Mouse (Mus musculus): ENCODE data around the gene Saxo2.

Gene Saxo2

DNA sequence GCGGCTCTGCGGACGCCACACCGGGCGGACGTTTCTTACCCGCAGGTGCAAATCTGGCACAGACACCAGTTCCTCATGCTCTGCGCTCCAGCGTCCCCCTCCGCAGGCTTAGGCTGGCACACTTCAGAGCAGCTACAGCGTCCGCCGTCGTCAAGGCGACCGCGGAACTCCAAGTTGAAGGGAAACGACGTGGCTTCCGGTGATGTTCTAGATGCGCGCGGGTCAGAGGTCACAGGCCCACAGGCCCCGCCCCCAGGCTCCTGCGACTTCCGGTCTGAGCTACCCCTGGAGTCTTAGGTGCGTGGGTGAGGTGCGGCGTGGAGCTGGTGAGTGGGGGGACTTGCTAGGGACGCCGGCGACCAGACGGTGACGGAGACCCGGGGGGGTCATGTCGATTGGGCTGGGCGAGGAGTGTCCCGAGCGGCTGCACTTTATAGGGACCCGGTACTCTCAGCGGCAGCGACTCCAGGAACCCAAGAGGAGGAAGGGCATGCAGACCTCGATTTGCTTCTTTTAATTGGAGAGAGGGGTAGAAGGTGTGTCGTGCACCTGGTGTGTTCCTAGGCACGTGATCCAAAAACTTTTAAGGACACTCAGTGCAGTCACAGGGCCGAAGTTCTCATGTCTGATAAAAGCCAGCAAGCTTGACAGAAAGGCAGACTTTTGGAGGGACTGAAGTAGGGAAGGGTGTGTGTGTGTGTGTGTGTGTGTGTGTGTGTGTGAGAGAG, at the start of gene Saxo2, which contains the start of gene Efl1:
Gene Saxo2 (minus strand): TSS at position 176 of the 728 bp plus-strand sequence.
Gene Efl1 (plus strand): TSS at position 262 of the 728 bp plus-strand sequence.
- DNase-seq (ENCODE audit: low read depth): peak; percentile 95

DNA sequence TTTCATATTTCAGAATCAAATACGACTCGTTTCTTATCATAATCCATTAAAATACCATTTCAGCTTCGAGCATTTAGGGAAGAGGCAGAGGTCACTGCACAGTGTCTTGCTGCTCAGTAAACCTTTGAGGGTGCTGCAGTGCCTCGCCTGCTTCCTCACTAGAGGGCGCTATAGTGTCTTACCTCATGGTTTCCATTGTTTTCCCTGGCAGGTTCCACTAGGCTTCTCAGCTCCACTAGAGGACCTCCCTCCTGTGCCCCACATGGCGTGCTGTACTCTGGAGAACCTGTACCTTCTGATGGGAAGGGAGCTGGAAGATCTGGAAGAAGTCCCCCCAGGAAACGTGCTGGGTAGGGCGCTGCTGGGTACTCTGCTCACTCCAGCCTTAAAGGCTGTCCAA, 49.3 kb upstream of the Saxo2 start:
- DNase-seq (ENCODE audit: low read depth): peak; percentile 16

GRCm38 (mm10) chr7:82691021-82691738, 42.9 kb upstream of the Saxo2 start:
- no peak for DNase-seq (ENCODE audit: low read depth)

- DNase-seq (ENCODE audit: low read depth): peak; percentile 92
Observed at GRCm38 (mm10) chr7:82688736-82689135, 40.4 kb upstream of the Saxo2 start.

- peak; percentile 71 for DNase-seq (ENCODE audit: low read depth)
Observed at GRCm38 (mm10) chr7:82679901-82680300, 31.6 kb upstream of the Saxo2 start.

DNA sequence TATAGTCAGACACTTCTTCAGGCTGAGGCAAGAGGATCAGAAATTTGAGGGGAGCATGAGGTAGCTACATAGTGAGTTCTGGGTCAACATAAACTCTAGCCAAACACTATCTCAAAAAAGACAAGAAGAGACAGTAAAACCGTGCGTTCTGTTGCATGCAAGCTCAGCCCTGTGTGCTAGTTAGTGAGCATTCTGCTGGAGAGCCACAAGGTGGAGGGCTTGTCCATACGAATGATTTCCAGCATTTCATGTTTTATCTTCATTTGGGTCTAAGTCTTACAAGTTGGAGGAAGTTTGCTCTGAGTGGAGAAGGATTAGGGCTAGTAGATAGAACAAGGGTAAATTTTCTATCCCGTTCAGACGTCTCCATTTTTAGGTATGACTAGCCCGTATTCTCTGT, 28.5 kb upstream of the Saxo2 start:
- peak; percentile 62 for DNase-seq (ENCODE audit: low read depth)

GRCm38 (mm10) chr7:82676001-82676400, 27.7 kb upstream of the Saxo2 start:
- DNase-seq (ENCODE audit: low read depth): no peak

- peak; percentile 82 for DNase-seq (ENCODE audit: low read depth)
Observed at GRCm38 (mm10) chr7:82664604-82665003, 16.3 kb upstream of the Saxo2 start.

DNA sequence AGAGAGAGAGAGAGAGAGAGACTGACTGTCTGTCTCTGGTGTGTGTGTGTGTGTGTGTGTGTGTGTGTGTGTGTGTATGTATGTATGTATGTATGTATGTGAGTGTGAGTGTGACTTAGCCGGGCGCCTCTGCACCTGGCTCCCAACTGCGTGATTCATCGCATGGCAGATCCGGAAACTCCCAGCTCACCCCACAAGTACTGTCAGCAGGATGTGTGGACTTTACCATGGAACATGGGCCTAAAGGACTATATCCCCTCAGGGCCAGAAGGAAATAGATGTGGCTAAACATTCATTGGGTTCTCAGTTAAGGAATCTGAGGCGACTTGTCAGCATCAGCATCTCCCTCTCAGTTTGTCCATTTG, 735 bp upstream of the Saxo2 start:
- DNase-seq (ENCODE audit: low read depth): peak; percentile 66

DNA sequence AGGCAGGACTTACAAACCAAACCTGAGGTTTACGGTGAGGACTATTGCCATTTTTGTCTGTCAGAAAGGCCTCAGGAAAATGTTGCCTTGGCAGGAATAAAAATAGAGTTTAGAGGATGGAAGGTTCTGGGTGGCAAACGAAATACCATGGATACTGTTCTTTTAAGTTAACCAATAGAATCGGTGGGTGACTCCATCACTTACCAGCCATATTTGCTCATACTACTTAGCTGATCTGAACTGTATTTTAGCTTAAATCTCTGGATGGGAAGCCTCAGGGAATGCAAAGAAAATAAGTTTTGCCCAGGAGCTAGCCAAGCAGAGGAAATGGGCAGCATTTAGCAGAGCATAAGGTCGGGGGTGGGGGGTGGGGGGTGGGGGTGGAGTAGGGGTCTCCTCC, 419 bp downstream of the Saxo2 start:
- peak; percentile 10 for DNase-seq (ENCODE audit: low read depth)

DNA sequence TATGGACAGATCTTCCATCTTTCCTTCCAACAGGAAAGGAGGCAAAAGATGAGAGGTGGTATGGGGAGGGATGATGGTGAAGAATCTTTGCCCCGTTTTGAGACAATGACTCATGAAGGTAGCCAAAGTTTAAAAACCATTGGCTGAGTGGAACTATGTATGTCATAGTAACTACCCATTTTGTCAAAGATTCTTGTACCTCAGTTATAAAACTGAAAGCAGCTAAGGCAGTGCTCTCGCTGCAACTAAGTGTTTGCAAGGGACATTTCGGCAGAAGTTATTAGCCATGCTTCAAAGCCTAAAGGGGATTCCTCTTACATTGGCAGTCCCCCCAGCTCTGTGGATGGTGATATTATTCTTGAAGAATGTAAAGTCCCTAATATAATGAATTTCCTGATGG, 1.1 kb downstream of the Saxo2 start:
- no peak for DNase-seq (ENCODE audit: low read depth)

DNA sequence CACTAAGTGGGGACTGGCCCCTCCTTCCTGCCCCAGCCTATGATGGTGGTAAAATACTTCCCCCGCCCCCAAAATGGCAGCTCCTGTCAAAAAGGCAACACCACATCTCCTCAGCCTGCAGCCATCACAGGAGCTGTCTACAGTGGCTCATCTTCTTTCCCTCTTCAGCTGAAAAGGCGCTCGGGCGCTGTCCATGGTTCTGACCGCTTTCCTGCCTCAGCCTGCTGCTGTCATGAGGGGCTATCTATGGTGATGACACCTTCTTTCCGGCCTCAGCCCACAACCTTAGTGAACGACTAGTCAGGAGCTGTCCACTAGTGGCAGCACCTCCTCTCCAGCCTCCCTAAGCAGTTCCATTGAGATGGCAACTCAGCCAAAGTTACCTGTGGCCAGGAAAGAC, 23.0 kb downstream of the Saxo2 start:
- DNase-seq (ENCODE audit: low read depth): peak; percentile 81

DNA sequence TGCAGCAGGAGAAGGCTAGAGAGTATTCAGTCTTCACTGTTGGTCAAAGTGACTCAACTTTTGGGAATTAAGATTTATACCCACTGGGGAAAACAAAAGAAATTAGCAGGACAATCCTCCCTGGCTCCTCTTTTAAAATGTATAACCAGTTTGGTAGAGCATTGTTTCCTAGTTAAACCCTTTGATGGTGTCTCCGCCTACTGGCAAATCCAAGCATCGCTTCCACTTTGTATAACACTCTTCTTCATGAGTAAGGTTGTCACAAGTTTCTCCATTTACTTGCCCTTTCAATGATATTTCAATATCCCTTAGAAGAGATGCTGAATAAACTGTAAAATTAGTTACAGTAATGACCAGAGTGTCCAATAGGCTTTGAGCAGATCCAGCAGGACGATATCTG, 38.7 kb downstream of the Saxo2 start:
- DNase-seq (ENCODE audit: low read depth): peak; percentile 71

- no peak for DNase-seq (ENCODE audit: low read depth)
Observed at GRCm38 (mm10) chr7:82605425-82605824, 42.9 kb downstream of the Saxo2 start.

DNA sequence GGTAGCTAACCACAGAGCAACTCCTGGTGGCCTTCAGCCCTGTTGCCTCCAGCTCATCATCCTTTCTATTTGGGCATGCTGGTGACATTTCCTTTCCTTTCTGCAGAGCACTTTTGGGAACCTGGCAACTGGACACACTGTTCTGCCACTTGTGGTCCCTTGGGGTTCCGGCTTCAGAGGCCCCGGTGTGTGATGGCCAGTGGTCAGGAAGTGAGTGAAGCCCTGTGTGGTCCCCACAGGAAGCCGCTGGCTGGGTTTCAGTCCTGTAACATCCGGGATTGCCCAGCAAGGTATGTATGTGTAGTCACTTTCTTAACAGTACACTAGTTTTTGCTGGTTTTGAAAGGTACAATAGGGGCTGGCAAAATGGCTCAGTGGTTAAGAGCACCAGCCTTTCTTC, 46.3 kb downstream of the Saxo2 start:
- no peak for DNase-seq (ENCODE audit: low read depth)

DNA sequence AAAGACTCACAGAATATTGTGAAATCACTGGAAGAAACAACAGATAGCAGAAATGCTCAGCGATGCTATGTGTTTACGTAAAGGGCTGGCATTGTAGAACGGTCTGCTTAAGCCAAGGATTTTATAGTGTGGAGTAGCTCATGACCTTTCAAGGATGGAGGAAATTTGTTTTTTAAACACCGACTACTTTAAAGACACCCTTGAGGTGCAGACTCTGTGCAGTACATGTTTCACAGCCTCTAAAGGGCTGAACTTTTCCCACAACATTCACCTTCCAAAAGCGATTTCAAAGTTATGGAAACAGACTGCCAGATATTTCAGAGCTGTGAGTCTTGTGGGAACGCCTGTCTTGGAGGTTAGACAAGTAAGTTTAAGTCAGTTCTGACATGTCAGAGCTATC, 57.4 kb downstream of the Saxo2 start:
- DNase-seq (ENCODE audit: low read depth): peak; percentile 15

Data from NIH3T3 (cell line).